Mouse (Mus musculus) midbrain, embryonic 14.5 days (tissue): ENCODE measurements at regions not wholly inside any gene's neighbourhood (a gene's known extent, or its start where the extent isn't known, plus 50 kb on each side); places are given as distances from the start of the nearest gene placed in this dataset.

Experiments used
- ATAC-seq: fragments of 200-750 bp; cut with Nextera tagmentation; 2 replicates; pipeline ENCODE4 v1.8.0; 2017; ENCODE audit warnings: moderate number of reproducible peaks, moderate library complexity; ENCODE audit not compliant: low FRiP score, low TSS enrichment
- DNase-seq: peaks from one replicate; pipeline ENCODE4 v3.0.0-alpha.2; 2015
- H3K27ac ChIP-seq: fragments of 300-500 bp; sonication (generic); replicated peaks from 2 replicates; pipeline ENCODE4 v1.5.1; 2014; ENCODE audit warnings: mild to moderate bottlenecking, low read depth, low read length, moderate library complexity
- H3K27me3 ChIP-seq: fragments of 300-500 bp; sonication (generic); 2 replicates; pipeline ENCODE4 v1.6.1; 2014; ENCODE audit warnings: low read length, control low read depth, mixed read lengths; ENCODE audit not compliant: control insufficient read depth, insufficient read depth
- H3K36me3 ChIP-seq: fragments of 300-500 bp; sonication (generic); 2 replicates; pipeline ENCODE4 v1.6.1; 2014; ENCODE audit warnings: low read length, control low read depth; ENCODE audit not compliant: control insufficient read depth, insufficient read depth
- H3K4me1 ChIP-seq: fragments of 300-500 bp; sonication (generic); 2 replicates; pipeline ENCODE4 v1.6.1; 2014; ENCODE audit warnings: mild to moderate bottlenecking, antibody characterized with exemption, low read length, control low read depth; ENCODE audit not compliant: control insufficient read depth, insufficient read depth
- H3K4me2 ChIP-seq: fragments of 300-500 bp; sonication (generic); 2 replicates; pipeline ENCODE4 v1.6.1; 2014; ENCODE audit warnings: mild to moderate bottlenecking, low read length, moderate library complexity
- H3K4me3 ChIP-seq: fragments of 300-500 bp; sonication (generic); replicated peaks from 2 replicates; pipeline ENCODE4 v1.5.1; 2014; ENCODE audit warnings: low read depth, low read length
- H3K9ac ChIP-seq: fragments of 300-500 bp; sonication (generic); replicated peaks from 2 replicates; pipeline ENCODE4 v1.6.1; 2014; ENCODE audit warnings: mild to moderate bottlenecking, low read length, moderate library complexity
- H3K9me3 ChIP-seq: fragments of 300-500 bp; sonication (generic); 2 replicates; pipeline ENCODE4 v1.6.1; 2016; ENCODE audit warnings: low read length, control low read depth, mixed read lengths; ENCODE audit not compliant: control insufficient read depth

- no peak overlapping the region for H3K9ac ChIP-seq
- DNase-seq (no peak), ATAC-seq (no peak)
- H3K4me3 ChIP-seq: no peak overlapping the region
- no peaks in the 10 kb centered on the region for H3K4me1 ChIP-seq
- H3K27me3 ChIP-seq: no peaks in the 10 kb centered on the region
- no peak overlapping the region for H3K27ac ChIP-seq
- H3K4me2 ChIP-seq: no peak overlapping the region
- H3K9me3 ChIP-seq: no peaks in the 10 kb centered on the region
- no peaks in the 10 kb centered on the region for H3K36me3 ChIP-seq
These were observed 226.1 kb upstream of the Gm21833 start for GRCm38 (mm10) chr16:82602038-82602437.
